Mouse (Mus musculus): ENCODE results near the gene Atp6v1g2.

DNA sequence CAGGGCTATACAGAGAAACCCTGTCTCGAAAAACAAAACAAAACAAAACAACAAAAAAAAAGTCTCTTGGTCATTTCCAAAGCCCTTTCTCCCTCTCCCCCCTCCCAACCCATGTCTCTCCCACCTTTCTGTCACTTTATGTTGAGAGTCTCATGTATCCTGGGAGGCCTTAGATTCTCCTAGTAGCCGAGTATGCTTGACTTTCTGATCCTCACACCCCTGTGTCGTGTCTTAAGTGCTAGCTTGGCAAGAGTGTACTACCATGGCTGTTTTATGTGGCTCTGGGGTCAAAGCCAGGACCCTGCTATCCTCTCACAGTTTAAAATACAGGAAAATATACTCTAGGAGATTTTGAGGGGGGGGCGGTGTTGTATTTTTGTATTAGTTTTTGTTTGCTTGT is 46.1 kb upstream of the Atp6v1g2 start:
- TF ChIP-seq CTCF (IDR thresholded peaks at IDR 0.05; ENCODE audit: insufficient read depth, low read depth, low read length), result no peak
- TF ChIP-seq POLR2A (IDR thresholded peaks at IDR 0.05; ENCODE audit: insufficient read depth, low read depth, low read length), result no peak
